In genomic region chr9:92541977-92542561, GRCm38 (mm10) we compare ENCODE assay signal across 8 mouse cellular contexts. TPM values are rescaled to one million over a fixed set of nuclear protein-coding genes. Genes with fewer than 3 reads are reported as not detected.
DNase-seq lines count a peak whose midpoint lies in the region; ATAC-seq lines count a peak whose summit lies in the region.

TSS of gene Plod2 (plus strand) at chr9:92542223.

- H3K4me2 ChIP-seq in hindbrain, embryonic 13.5 days = peak within 1 kb of the TSS; percentile 86

- peaks cover 4% of the 10 kb centered on the region; the same call in 1 of the 2 replicates for H3K27me3 ChIP-seq in hindbrain, embryonic 13.5 days

- H3K27ac ChIP-seq in hindbrain, embryonic 13.5 days = peak within 1 kb of the TSS; percentile 77

- under 1% methylated on average over 54 of the region's 67 CpGs for WGBS in hindbrain, embryonic 13.5 days

- no peaks in the 10 kb centered on the region for H3K36me3 ChIP-seq in hindbrain, embryonic 13.5 days

- no peaks in the 10 kb centered on the region for H3K9me3 ChIP-seq in hindbrain, embryonic 13.5 days

- peak within 1 kb of the TSS; percentile 68 for H3K4me3 ChIP-seq in hindbrain, embryonic 13.5 days

- ATAC-seq in activated CD4-positive, CD25-positive, alpha-beta regulatory T cell, adult 4 months = peak; percentile 58
- peak; percentile 95 for ATAC-seq in hindbrain, embryonic 13.5 days (ENCODE audit: low FRiP score)
- peak; percentile 73 for ATAC-seq in megakaryocyte progenitor cell, adult 5-6 weeks (replicated peaks; ENCODE audit: poor library complexity)

- peaks cover 16% of the 10 kb centered on the region for H3K4me1 ChIP-seq in hindbrain, embryonic 13.5 days (replicated peaks)

- intact Hi-C loops in left cerebral cortex, postnatal 14 days (cut with DNase I) = no loop called here

- DNase-seq in cerebellum, postnatal 25 days = peak; percentile 64 to 74
- DNase-seq in frontal cortex, postnatal 36 days (ENCODE audit: low spot score in 2 of 2) = peak; percentile 19 to 26
- peak; percentile 26 to 37 for DNase-seq in left cerebral cortex, postnatal 14 days (ENCODE audit: low spot score in 2 of 2)
- DNase-seq in right cerebral cortex, postnatal 10 days (ENCODE audit: low spot score in 2 of 2) = peak; percentile 65 to 71
- peak; percentile 47 to 72 for DNase-seq in urinary bladder, postnatal 36 days (ENCODE audit: low spot score in 2 of 2)

- H3K9ac ChIP-seq in hindbrain, embryonic 13.5 days = peak within 1 kb of the TSS; percentile 86

RNA-seq across cellular contexts. Expression of gene Plod2, which starts in this region (rescaled TPM):
- 1 to 10 TPM; 2.5 to 2.8 TPM for polyA plus RNA-seq in activated CD4-positive, CD25-positive, alpha-beta regulatory T cell, adult 4 months (2017; shearing (Covaris generic))
- 16.0 and 17.0 TPM in 2 replicates for polyA plus RNA-seq in hindbrain, embryonic 13.5 days (2015; fragmentation: Nextera tagmentation; extraction: Ambion mirVana)
- total RNA-seq in left cerebral cortex, postnatal 14 days (2021) = 1 to 10 TPM; 7.1 to 9.3 TPM
- 0.56 and 1.4 TPM in 2 replicates for total RNA-seq in megakaryocyte progenitor cell, adult 5-6 weeks (2015)
- 1.3 and 2.0 TPM in 2 replicates for total RNA-seq in megakaryocyte progenitor cell, adult 5-6 weeks (2017)

Comparison
In these comparisons a context has a peak if more than half of its experiments do, and no peak if none do; other contexts are left out.
1. Peak in every context shown above with its lines: DNase-seq, ATAC-seq, H3K4me3 ChIP-seq and H3K27ac ChIP-seq.